Mouse (Mus musculus): ENCODE results near the gene Gm26741. TPM values are rescaled to one million over a fixed set of nuclear protein-coding genes. Genes with fewer than 3 reads are reported as not detected.

The Gm26741 gene
- polyA plus RNA-seq, 1 experiment from 2014 or later, result not detected

DNA sequence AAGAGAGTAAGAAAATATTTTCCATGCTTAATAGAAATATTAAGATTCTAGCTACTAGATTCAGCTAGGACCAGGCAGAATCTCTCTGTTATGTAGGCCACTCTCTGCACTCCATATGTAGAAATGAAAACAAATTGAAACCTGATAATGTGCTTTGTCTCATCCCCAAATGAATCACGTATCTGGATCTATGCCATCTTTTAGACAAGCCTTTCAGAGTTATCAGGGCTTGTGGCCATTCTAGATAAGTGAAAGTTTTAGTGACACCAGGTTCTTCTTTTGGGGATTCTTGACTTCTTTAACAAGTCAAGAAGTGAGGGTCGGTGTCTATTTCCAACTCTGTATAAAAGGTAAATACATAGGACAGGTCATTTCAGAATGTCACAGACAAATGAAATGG is 40.1 kb downstream of the Gm26741 start:
- WGBS (ENCODE audit: insufficient replicate concordance), result 61% methylated on average over 2 of the region's 2 CpGs
- H3K4me2 ChIP-seq (ENCODE audit: low read depth, low read length), result no peak overlapping the region
- TF ChIP-seq EP300 (IDR thresholded peaks at IDR 0.05; ENCODE audit: low read depth), result no peak
- TF ChIP-seq CTCF (IDR thresholded peaks at IDR 0.05; ENCODE audit: low read depth), result no peak
- H3K27ac ChIP-seq (ENCODE audit: low read depth), result no peak overlapping the region
- H3K4me3 ChIP-seq (ENCODE audit: low read depth, low read length), result no peak overlapping the region
- no peaks in the 10 kb centered on the region for H3K27me3 ChIP-seq (ENCODE audit: insufficient read depth, low read length)
- no peak overlapping the region for H3K9ac ChIP-seq (replicated peaks)
- no peaks in the 10 kb centered on the region for H3K9me3 ChIP-seq (ENCODE audit: low read length)
- no peaks in the 10 kb centered on the region for H3K36me3 ChIP-seq (replicated peaks; ENCODE audit: insufficient read depth, low read length)
- no peak for ATAC-seq
- no peak for DNase-seq
- H3K4me1 ChIP-seq (ENCODE audit: insufficient read depth), result no peaks in the 10 kb centered on the region

DNA sequence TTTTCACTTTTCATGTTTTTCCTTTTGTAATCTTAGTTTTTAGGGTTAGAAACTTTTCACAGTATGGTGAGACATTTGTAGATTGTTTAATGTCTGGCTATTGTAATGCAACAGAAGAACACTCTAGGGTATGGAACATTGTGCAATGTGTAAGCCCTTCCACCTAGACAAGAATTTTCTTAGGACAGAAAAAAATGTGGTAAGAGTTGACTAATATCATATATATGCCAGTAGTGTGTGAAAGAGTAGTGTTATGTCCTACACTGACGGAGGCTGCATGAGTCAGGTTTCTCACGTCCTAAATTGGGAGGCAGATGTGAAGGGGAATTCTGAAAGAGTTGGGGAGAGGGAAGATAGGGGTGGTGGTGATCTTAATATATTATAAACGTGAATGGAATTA is 41.2 kb downstream of the Gm26741 start:
- TF ChIP-seq CTCF (IDR thresholded peaks at IDR 0.05; ENCODE audit: low read depth) (no peak), EP300 (IDR thresholded peaks at IDR 0.05; ENCODE audit: low read depth) (no peak)
- H3K4me1 ChIP-seq (ENCODE audit: insufficient read depth), result no peaks in the 10 kb centered on the region
- H3K27me3 ChIP-seq (ENCODE audit: insufficient read depth, low read length), result no peaks in the 10 kb centered on the region
- WGBS (ENCODE audit: insufficient replicate concordance), result 51% methylated on average over 3 of the region's 3 CpGs
- H3K9me3 ChIP-seq (ENCODE audit: low read length), result no peaks in the 10 kb centered on the region
- ATAC-seq (no peak), DNase-seq (no peak)
- no peaks in the 10 kb centered on the region for H3K36me3 ChIP-seq (replicated peaks; ENCODE audit: insufficient read depth, low read length)
- H3K27ac ChIP-seq (ENCODE audit: low read depth), result no peak overlapping the region
- H3K4me2 ChIP-seq (ENCODE audit: low read depth, low read length), result no peak overlapping the region
- H3K4me3 ChIP-seq (ENCODE audit: low read depth, low read length), result no peak overlapping the region
- H3K9ac ChIP-seq (replicated peaks), result no peak overlapping the region

DNA sequence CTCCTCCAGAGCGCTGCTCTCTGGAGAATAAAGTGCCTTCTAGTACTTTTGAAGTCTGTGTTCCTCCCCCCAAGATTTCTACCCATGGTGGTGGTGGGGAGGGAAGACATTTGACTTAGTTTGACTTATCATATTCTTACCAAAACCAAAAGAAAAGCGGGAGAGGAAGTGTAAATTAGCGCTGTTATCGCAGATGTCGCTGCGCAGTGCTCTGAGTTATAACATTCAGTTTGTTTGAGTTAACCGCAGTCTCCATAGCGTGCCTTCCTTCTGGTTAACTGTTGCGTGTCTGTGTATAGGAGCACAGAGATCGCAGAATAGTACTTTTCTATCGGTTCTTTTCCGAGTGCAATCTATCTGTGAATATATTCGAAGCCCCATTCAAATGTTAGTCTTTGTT is 46.6 kb downstream of the Gm26741 start:
- Histone ChIP-seq H3K4me3 (ENCODE audit: low read depth, low read length) (no peak overlapping the region), H3K9ac (replicated peaks) (no peak overlapping the region), H3K4me2 (ENCODE audit: low read depth, low read length) (no peak overlapping the region), H3K4me1 (ENCODE audit: insufficient read depth) (no peaks in the 10 kb centered on the region), H3K36me3 (replicated peaks; ENCODE audit: insufficient read depth, low read length) (no peaks in the 10 kb centered on the region), H3K27ac (ENCODE audit: low read depth) (no peak overlapping the region), H3K27me3 (ENCODE audit: insufficient read depth, low read length) (no peaks in the 10 kb centered on the region), H3K9me3 (ENCODE audit: low read length) (no peaks in the 10 kb centered on the region)
- TF ChIP-seq EP300 (IDR thresholded peaks at IDR 0.05; ENCODE audit: low read depth) (no peak), CTCF (IDR thresholded peaks at IDR 0.05; ENCODE audit: low read depth) (no peak)
- DNase-seq (no peak), ATAC-seq (no peak)
- 82% methylated on average over 13 of the region's 13 CpGs for WGBS (ENCODE audit: insufficient replicate concordance)

DNA sequence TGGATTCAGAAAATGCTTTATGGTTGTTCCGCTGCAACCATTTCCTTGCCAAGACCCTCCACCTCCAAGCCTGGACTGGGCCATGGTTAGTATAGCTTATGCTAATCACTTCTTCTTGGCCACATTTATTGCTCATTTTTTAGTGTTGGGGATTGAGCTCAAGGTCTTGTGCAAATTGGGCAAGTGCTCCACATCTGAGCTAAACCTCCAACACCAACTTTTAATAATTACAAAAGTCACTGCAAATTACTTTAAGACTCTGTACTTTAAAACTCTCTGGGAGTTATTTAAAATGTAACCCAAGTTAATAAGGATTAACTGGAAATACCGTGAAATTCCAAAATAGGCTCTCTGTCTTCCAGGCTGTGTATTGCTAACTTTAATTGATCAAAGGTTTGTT is 49.0 kb downstream of the Gm26741 start:
- H3K4me3 ChIP-seq (ENCODE audit: low read depth, low read length), result no peak overlapping the region
- H3K4me1 ChIP-seq (ENCODE audit: insufficient read depth), result no peaks in the 10 kb centered on the region
- H3K27ac ChIP-seq (ENCODE audit: low read depth), result no peak overlapping the region
- WGBS (ENCODE audit: insufficient replicate concordance), result 94% methylated on average over 2 of the region's 2 CpGs
- no peaks in the 10 kb centered on the region for H3K27me3 ChIP-seq (ENCODE audit: insufficient read depth, low read length)
- no peaks in the 10 kb centered on the region for H3K9me3 ChIP-seq (ENCODE audit: low read length)
- H3K4me2 ChIP-seq (ENCODE audit: low read depth, low read length), result no peak overlapping the region
- ATAC-seq (no peak), DNase-seq (no peak)
- no peak overlapping the region for H3K9ac ChIP-seq (replicated peaks)
- H3K36me3 ChIP-seq (replicated peaks; ENCODE audit: insufficient read depth, low read length), result no peaks in the 10 kb centered on the region
- TF ChIP-seq CTCF (IDR thresholded peaks at IDR 0.05; ENCODE audit: low read depth), result no peak
- TF ChIP-seq EP300 (IDR thresholded peaks at IDR 0.05; ENCODE audit: low read depth), result no peak

Other genes starting within 250 kb of the Gm26741 start
- gene Ros1, start 163.5 kb upstream of the Gm26741 start, polyA plus RNA-seq (2015; fragmentation: Nextera tagmentation; extraction: Ambion mirVana), result not detected in 2 replicates
- 5.1 and 7.4 TPM in 2 replicates for gene Dcbld1, start 125.1 kb upstream of the Gm26741 start, polyA plus RNA-seq (2015; fragmentation: Nextera tagmentation; extraction: Ambion mirVana)
- gene Gopc, start 23.4 kb downstream of the Gm26741 start, polyA plus RNA-seq (2015; fragmentation: Nextera tagmentation; extraction: Ambion mirVana), result 4.7 and 5.0 TPM in 2 replicates
- not detected in 2 replicates for gene Nepn, start 30.2 kb downstream of the Gm26741 start, polyA plus RNA-seq (2015; fragmentation: Nextera tagmentation; extraction: Ambion mirVana)
- 5.9 and 6.5 TPM in 2 replicates for gene Nus1, start 58.8 kb downstream of the Gm26741 start, polyA plus RNA-seq (2015; fragmentation: Nextera tagmentation; extraction: Ambion mirVana)

Measured in liver, postnatal 0 days (tissue).